33 mouse cellular contexts compared by ENCODE assay signal in the genomic region with DNA sequence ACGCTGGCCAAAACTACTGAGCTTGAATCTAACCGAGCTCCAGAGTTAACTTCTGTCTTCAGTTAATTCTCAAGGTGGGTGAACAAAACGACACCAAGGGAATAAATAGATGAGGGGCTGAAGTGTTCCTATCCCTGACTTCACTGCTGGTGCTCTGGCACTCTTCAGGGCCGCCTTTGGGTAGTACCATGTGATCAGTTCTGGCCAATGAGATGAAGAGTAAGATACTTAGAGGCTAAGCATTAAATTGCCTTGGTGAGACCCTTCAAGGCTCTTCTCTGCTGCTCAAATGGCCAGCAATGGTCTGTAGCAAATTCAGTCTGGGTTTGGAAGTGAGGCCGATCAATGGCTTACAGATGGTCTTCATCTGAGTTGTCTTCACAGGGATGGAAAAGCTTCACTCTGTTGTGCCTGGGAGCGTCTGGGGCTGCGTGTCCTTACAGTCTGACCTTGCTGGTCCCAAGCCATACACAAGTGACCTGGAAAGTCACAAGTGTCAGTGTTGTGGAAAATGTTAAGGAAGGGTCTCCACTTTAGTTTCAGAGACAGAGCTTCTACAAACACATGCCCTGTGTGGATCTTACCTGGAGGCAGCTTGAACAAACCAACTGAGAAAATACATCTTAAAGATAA. TPM values are rescaled to one million over a fixed set of nuclear protein-coding genes. Genes with fewer than 3 reads are reported as not detected.
DNase-seq lines count a peak whose midpoint lies in the region; ATAC-seq and TF ChIP-seq lines count a peak whose summit lies in the region.
"Had no signal": no experiment of that assay in that cellular context is flagged by ENCODE, and none has a peak within 500 bp of the region (broad histone marks: within the 10 kb centered on the region; RNA-seq: fewer than 3 reads in every experiment).

No protein-coding gene starts in this region.

- DNase-seq in CH12.LX (ENCODE audit: extremely low read depth) (no peak), MEL (ENCODE audit: low read depth, low spot score) (no peak)
- no peak for DNase-seq in spleen, postnatal 14 days (ENCODE audit: low spot score in 2 of 2)
- no peak for DNase-seq in lung, postnatal 10 days
- DNase-seq: adrenal gland, adult 8-10 months; adrenal gland, postnatal 36 days; cerebellum, adult 18-20 months; cerebellum, adult 9-10 months; cerebellum, postnatal 14 days; gastrocnemius, postnatal 10 days; gastrocnemius, postnatal 36 days; heart, adult 18-20 months; heart, postnatal 10 days; heart, postnatal 4 days had no signal

- H3K4me2 ChIP-seq in CH12.LX (ENCODE audit: insufficient read depth, low read depth, poor library complexity, severe bottlenecking), result no peak overlapping the region
- H3K4me2 ChIP-seq: forebrain, embryonic 13.5 days; heart, embryonic 12.5 days; heart, embryonic 15.5 days; hindbrain, embryonic 14.5 days had no signal

- dilution Hi-C loops in CH12.LX (cut with MboI; ENCODE audit: extremely low pct_ligation_motif_present, extremely low pct_unique_long_range_greater_than_20kb, low sequenced_read_pairs), result no loop called here

- no peaks in the 10 kb centered on the region for H3K9me3 ChIP-seq in CH12.LX (replicated peaks; ENCODE audit: low read length)
- no peaks in the 10 kb centered on the region for H3K9me3 ChIP-seq in E14TG2a.4 (ENCODE audit: low read length)
- H3K9me3 ChIP-seq in MEL (replicated peaks; ENCODE audit: insufficient read depth, low read length), result no peaks in the 10 kb centered on the region
- H3K9me3 ChIP-seq: forebrain, embryonic 10.5 days; forebrain, embryonic 13.5 days; heart, embryonic 12.5 days; heart, embryonic 15.5 days had no signal

- TF ChIP-seq CTCF in CH12.LX (conservative IDR thresholded peaks at IDR 0.05 in 1 of 2, IDR thresholded peaks at IDR 0.05 in 1 of 2; ENCODE audit: low read depth in 2 of 2, low read length in 2 of 2), result no peak
- no peak for TF ChIP-seq CTCF in E14TG2a.4 (conservative IDR thresholded peaks at IDR 0.05; ENCODE audit: low read length)
- TF ChIP-seq CTCF in MEL (IDR thresholded peaks at IDR 0.05 in 2 of 3, conservative IDR thresholded peaks at IDR 0.05 in 1 of 3; ENCODE audit: control insufficient read depth in 1 of 3, insufficient read depth in 1 of 3, low read depth in 2 of 3, low read length in 3 of 3, poor library complexity in 1 of 3, severe bottlenecking in 1 of 3), result no peak

- H3K27me3 ChIP-seq in CH12.LX (replicated peaks) (no peaks in the 10 kb centered on the region), E14TG2a.4 (ENCODE audit: insufficient read depth, low read length) (0 out of 2 replicates have a peak, but pooled peaks cover 4% of the 10 kb centered on the region), MEL (ENCODE audit: control insufficient read depth in 1 of 2, insufficient read depth in 2 of 2, low read length in 2 of 2) (no peaks in the 10 kb centered on the region)
- H3K27me3 ChIP-seq: heart, embryonic 12.5 days; heart, embryonic 15.5 days; Patski had no signal

- H3K27ac ChIP-seq in CH12.LX (ENCODE audit: insufficient read depth, low read depth) (no peak overlapping the region), MEL (ENCODE audit: control insufficient read depth, low read depth, low read length) (no peak overlapping the region)
- H3K27ac ChIP-seq: forebrain, embryonic 10.5 days; forebrain, embryonic 13.5 days; heart, embryonic 15.5 days; hindbrain, embryonic 14.5 days; hindbrain, postnatal 0 days had no signal

- TF ChIP-seq RAD21 in CH12.LX (IDR thresholded peaks at IDR 0.05; ENCODE audit: low read depth, low read length) (no peak), MEL (IDR thresholded peaks at IDR 0.05; ENCODE audit: low read depth, low read length) (no peak)

- ATAC-seq in granulocyte monocyte progenitor cell, adult 5-6 weeks (replicated peaks; ENCODE audit: poor library complexity, severe bottlenecking), result no peak
- ATAC-seq: activated CD4-positive, CD25-positive, alpha-beta regulatory T cell, adult 4 months; CD4-positive, CD25-positive, alpha-beta regulatory T cell, adult 4 months; forebrain, embryonic 13.5 days; forebrain, embryonic 16.5 days; hindbrain, postnatal 0 days; inflammation-experienced regulatory T-cells, adult 6 months; intestine, embryonic 16.5 days; Patski had no signal

- in situ Hi-C loops in CH12.LX (cut with MboI; ENCODE audit: low pct_ligation_motif_present, low pct_unique_long_range_greater_than_20kb, low sequenced_read_pairs), result no loop called here

- H3K4me3 ChIP-seq in CH12.LX (replicated peaks in 1 of 3; ENCODE audit: low read depth in 2 of 3, low read length in 2 of 3, poor library complexity in 1 of 3) (no peak overlapping the region), E14TG2a.4 (replicated peaks; ENCODE audit: low read length) (peak overlapping the region; percentile 33), MEL (ENCODE audit: control insufficient read depth in 1 of 2, insufficient read depth in 1 of 2, low read depth in 2 of 2, low read length in 2 of 2) (no peak overlapping the region)
- H3K4me3 ChIP-seq: forebrain, embryonic 10.5 days; forebrain, embryonic 13.5 days; heart, embryonic 12.5 days; heart, embryonic 15.5 days had no signal

- peaks cover 3 to 16% of the 10 kb centered on the region in 2 experiments for H3K36me3 ChIP-seq in CH12.LX (replicated peaks in 1 of 2; ENCODE audit: control insufficient read depth in 1 of 2, insufficient read depth in 1 of 2, low read length in 1 of 2)
- no peaks in the 10 kb centered on the region for H3K36me3 ChIP-seq in E14TG2a.4 (ENCODE audit: insufficient read depth, low read length)
- peaks cover 0 to 3% of the 10 kb centered on the region in 2 experiments; a peak in 2 of 4 replicates for H3K36me3 ChIP-seq in MEL (ENCODE audit: control insufficient read depth in 1 of 2, insufficient read depth in 2 of 2, low read length in 2 of 2)

- H3K4me1 ChIP-seq in CH12.LX (ENCODE audit: control insufficient read depth in 1 of 2, insufficient read depth in 2 of 2), result peaks cover 0 to 13% of the 10 kb centered on the region in 2 experiments; a peak in 3 of 4 replicates
- H3K4me1 ChIP-seq in E14TG2a.4 (replicated peaks; ENCODE audit: low read depth, low read length), result peaks cover 22% of the 10 kb centered on the region
- peaks cover 0 to 7% of the 10 kb centered on the region in 2 experiments; a peak in 2 of 4 replicates for H3K4me1 ChIP-seq in MEL (ENCODE audit: control insufficient read depth in 1 of 2, insufficient read depth in 2 of 2, low read length in 2 of 2)
- H3K4me1 ChIP-seq: heart, embryonic 15.5 days had no signal

- no peak overlapping the region for H3K9ac ChIP-seq in CH12.LX (ENCODE audit: insufficient read depth, low read depth)
- H3K9ac ChIP-seq in MEL (ENCODE audit: control insufficient read depth, low read depth, low read length, poor library complexity, severe bottlenecking), result no peak overlapping the region
- H3K9ac ChIP-seq: forebrain, embryonic 13.5 days; heart, embryonic 12.5 days; heart, embryonic 15.5 days; hindbrain, embryonic 14.5 days had no signal

- TF ChIP-seq POLR2A in CH12.LX (IDR thresholded peaks at IDR 0.05; ENCODE audit: low read depth, low read length) (no peak), MEL (IDR thresholded peaks at IDR 0.05; ENCODE audit: control insufficient read depth in 1 of 2, insufficient read depth in 1 of 2, low read depth in 1 of 2, low read length in 2 of 2, poor library complexity in 1 of 2) (no peak)

- TF ChIP-seq EP300 in CH12.LX (IDR thresholded peaks at IDR 0.05; ENCODE audit: low read length) (no peak), MEL (IDR thresholded peaks at IDR 0.05; ENCODE audit: low read depth in 1 of 2, low read length in 2 of 2) (no peak)

- H3K79me2 ChIP-seq in CH12.LX (replicated peaks; ENCODE audit: control insufficient read depth, extremely low read depth, insufficient read depth, poor library complexity, severe bottlenecking) (no peaks in the 10 kb centered on the region), MEL (ENCODE audit: control insufficient read depth, insufficient read depth, low read length, poor library complexity) (no peaks in the 10 kb centered on the region)

RNA-seq across cellular contexts. Expression of a gene that starts 26.0 kb away (rescaled TPM):
- total RNA-seq in CH12.LX (2012; rRNA removed) (0.25 and 0.38 TPM in 2 replicates), CH12.LX (2014; rRNA removed) (1.3 and 1.7 TPM in 2 replicates), MEL (2012; rRNA removed) (not detected in 2 replicates)
- polyA plus RNA-seq in CH12.LX (2012; ENCODE audit: insufficient read length, low read depth) (0.23 and 0.67 TPM in 2 replicates), MEL (2012; ENCODE audit: insufficient read depth in 1 of 2, insufficient read length in 2 of 2, low read depth in 1 of 2, low replicate concordance in 2 of 2, missing spikeins in 1 of 2) (under 1 TPM in 1 of 2 experiments, not detected in 1; 0.13 TPM)
- not detected in 2 replicates for total RNA-seq in granulocyte monocyte progenitor cell, adult 5-6 weeks (2014; fragmentation: Nextera tagmentation)
- not detected in 2 replicates for total RNA-seq in granulocyte monocyte progenitor cell, adult 5-6 weeks (2017)
- total RNA-seq: adrenal gland, adult 8-10 months; adrenal gland, postnatal 36 days; gastrocnemius, adult 18-20 months; gastrocnemius, postnatal 36 days; heart, adult 18-20 months; heart, postnatal 10 days; heart, postnatal 4 days; hindbrain, postnatal 0 days had no signal
- polyA plus RNA-seq: activated CD4-positive, CD25-positive, alpha-beta regulatory T cell, adult 4 months; C2C12; CD4-positive, CD25-positive, alpha-beta regulatory T cell, adult 4 months; embryonic facial prominence, embryonic 11.5 days; embryonic facial prominence, embryonic 14.5 days; forebrain, embryonic 10.5 days; forebrain, embryonic 13.5 days; forebrain, embryonic 16.5 days; heart, embryonic 12.5 days; heart, embryonic 15.5 days; hindbrain, embryonic 11.5 days; hindbrain, embryonic 14.5 days; hindbrain, postnatal 0 days; inflammation-experienced regulatory T-cells, adult 6 months; Patski had no signal

RNA-seq across cellular contexts. Expression of a gene that starts 27.6 kb away (rescaled TPM):
- total RNA-seq in CH12.LX (2012; rRNA removed), result 35.4 and 46.3 TPM in 2 replicates
- total RNA-seq in CH12.LX (2014; rRNA removed), result 38.7 and 40.7 TPM in 2 replicates
- 19.7 and 20.2 TPM in 2 replicates for polyA plus RNA-seq in CH12.LX (2012; ENCODE audit: insufficient read length, low read depth)
- 11.2 and 12.4 TPM in 2 replicates for total RNA-seq in MEL (2012; rRNA removed)
- polyA plus RNA-seq in MEL (2012; ENCODE audit: insufficient read depth in 1 of 2, insufficient read length in 2 of 2, low read depth in 1 of 2, low replicate concordance in 2 of 2, missing spikeins in 1 of 2), result 10 to 100 TPM in 1 of 2 experiments, not detected in 1; 16.8 TPM
- 7.8 and 18.0 TPM in 2 replicates for total RNA-seq in granulocyte monocyte progenitor cell, adult 5-6 weeks (2014; fragmentation: Nextera tagmentation)
- total RNA-seq in granulocyte monocyte progenitor cell, adult 5-6 weeks (2017), result 7.9 and 14.2 TPM in 2 replicates

RNA-seq across cellular contexts. Expression of a gene that starts 27.6 kb away (rescaled TPM):
- total RNA-seq in CH12.LX (2012; rRNA removed), result 13.0 and 13.7 TPM in 2 replicates
- 15.3 and 24.9 TPM in 2 replicates for total RNA-seq in CH12.LX (2014; rRNA removed)
- polyA plus RNA-seq in CH12.LX (2012; ENCODE audit: insufficient read length, low read depth), result 48.2 and 72.9 TPM in 2 replicates
- 8.6 and 9.3 TPM in 2 replicates for total RNA-seq in MEL (2012; rRNA removed)
- polyA plus RNA-seq in MEL (2012; ENCODE audit: insufficient read depth in 1 of 2, insufficient read length in 2 of 2, low read depth in 1 of 2, low replicate concordance in 2 of 2, missing spikeins in 1 of 2), result 10 to 100 TPM in 1 of 2 experiments, not detected in 1; 48.9 TPM
- 20.4 and 21.8 TPM in 2 replicates for total RNA-seq in granulocyte monocyte progenitor cell, adult 5-6 weeks (2014; fragmentation: Nextera tagmentation)
- 2.5 and 4.7 TPM in 2 replicates for total RNA-seq in granulocyte monocyte progenitor cell, adult 5-6 weeks (2017)

RNA-seq across cellular contexts. Expression of a gene that starts 33.2 kb away (rescaled TPM):
- total RNA-seq in CH12.LX (2012; rRNA removed) (47.2 and 49.4 TPM in 2 replicates), CH12.LX (2014; rRNA removed) (60.5 and 61.0 TPM in 2 replicates), MEL (2012; rRNA removed) (37.5 and 40.6 TPM in 2 replicates)
- polyA plus RNA-seq in CH12.LX (2012; ENCODE audit: insufficient read length, low read depth) (47.2 and 52.8 TPM in 2 replicates), MEL (2012; ENCODE audit: insufficient read depth in 1 of 2, insufficient read length in 2 of 2, low read depth in 1 of 2, low replicate concordance in 2 of 2, missing spikeins in 1 of 2) (100 to 1,000 TPM in 1 of 2 experiments, 10 to 100 TPM in 1; 43.5 to 549 TPM)
- total RNA-seq in granulocyte monocyte progenitor cell, adult 5-6 weeks (2014; fragmentation: Nextera tagmentation), result 44.1 and 53.5 TPM in 2 replicates
- total RNA-seq in granulocyte monocyte progenitor cell, adult 5-6 weeks (2017), result 32.0 and 38.8 TPM in 2 replicates
